Mouse (Mus musculus): ENCODE measurements around the gene Tmprss7.

DNA sequence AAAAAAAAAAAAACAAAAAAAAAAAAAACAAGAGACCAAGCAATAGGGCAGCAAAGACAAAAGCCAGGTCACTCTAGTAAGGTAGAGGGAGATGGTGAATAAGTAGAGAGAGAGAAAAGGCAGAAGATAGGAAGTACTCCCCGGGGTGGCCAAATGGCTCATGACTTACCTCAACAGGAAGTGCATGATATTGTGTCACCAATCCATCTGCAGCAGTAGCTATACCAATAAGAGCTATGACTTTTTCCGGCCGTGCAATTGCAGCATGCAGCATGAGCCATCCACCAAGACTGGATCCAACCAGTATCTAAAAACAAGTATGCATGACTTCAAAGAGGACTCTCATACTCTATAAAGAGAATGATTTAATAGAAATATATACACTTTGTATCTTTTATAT, 43.3 kb upstream of the Tmprss7 start:
- no peak for TF ChIP-seq CTCF (IDR thresholded peaks at IDR 0.05; ENCODE audit: control insufficient read depth, insufficient read depth, insufficient replicate concordance, low read depth, low read length)
- TF ChIP-seq POLR2A (IDR thresholded peaks at IDR 0.05; ENCODE audit: control insufficient read depth, low read depth, low read length), result no peak

Data from testis, adult 2 months (tissue).